Mouse (Mus musculus) CH12.LX (cell line): ENCODE measurements around the gene Thtpa. TPM values are rescaled to one million over a fixed set of nuclear protein-coding genes. Genes with fewer than 3 reads are reported as not detected.

Experiments used
- DNase-seq: peaks from one replicate; pipeline ENCODE4 v3.0.0-alpha.2; 2013; ENCODE audit errors: extremely low read depth
- H3K27ac ChIP-seq: 2 replicates; pipeline ENCODE4 v1.5.1; 2012; ENCODE audit warnings: low read depth, mild to moderate bottlenecking, control low read depth, moderate library complexity; ENCODE audit not compliant: insufficient read depth
- H3K27me3 ChIP-seq: replicated peaks from 2 replicates; pipeline ENCODE3; 2012; ENCODE audit warnings: inconsistent platforms
- H3K36me3 ChIP-seq, 2 experiments: replicated peaks in 1 of 2; 2 replicates each; pipeline versions ENCODE3 to v1.6.1; 2012; ENCODE audit warnings: inconsistent platforms in 1 of 2, low read length in 1 of 2, mild to moderate bottlenecking in 1 of 2, mixed read lengths in 1 of 2, moderate library complexity in 1 of 2; ENCODE audit not compliant: control insufficient read depth in 1 of 2, insufficient read depth in 1 of 2
- H3K4me1 ChIP-seq, 2 experiments: 2 replicates each; pipeline ENCODE4 v1.6.1; 2012; ENCODE audit warnings: inconsistent platforms in 1 of 2, moderate library complexity in 1 of 2; ENCODE audit not compliant: insufficient read depth in 2 of 2, control insufficient read depth in 1 of 2
- H3K4me2 ChIP-seq: 2 replicates; pipeline ENCODE4 v1.6.1; 2012; ENCODE audit warnings: low read depth, mild to moderate bottlenecking, control low read depth; ENCODE audit not compliant: poor library complexity, insufficient read depth, severe bottlenecking
- H3K4me3 ChIP-seq, 3 experiments: fragments of 150-350 bp in 1 of 3; sonication (generic) in 1 of 3; replicated peaks in 1 of 3; 2 replicates each; pipeline versions ENCODE3 to v1.5.1; 2011 to 2012; ENCODE audit warnings: low read depth in 2 of 3, low read length in 2 of 3, mild to moderate bottlenecking in 2 of 3, moderate library complexity in 2 of 3, control low read depth in 1 of 3, improper control_type of control experiment in 1 of 3, inconsistent platforms in 1 of 3, mixed read lengths in 1 of 3; ENCODE audit not compliant: poor library complexity in 1 of 3
- H3K79me2 ChIP-seq: replicated peaks from 2 replicates; pipeline ENCODE4 v1.6.1; 2012; ENCODE audit warnings: mild to moderate bottlenecking, moderate library complexity; ENCODE audit not compliant: control insufficient read depth, poor library complexity, insufficient read depth, severe bottlenecking; ENCODE audit errors: extremely low read depth
- H3K9ac ChIP-seq: 2 replicates; pipeline ENCODE4 v1.6.1; 2012; ENCODE audit warnings: low read depth, mild to moderate bottlenecking, control low read depth, moderate library complexity; ENCODE audit not compliant: insufficient read depth
- H3K9me3 ChIP-seq: replicated peaks from 2 replicates; pipeline ENCODE3; 2012; ENCODE audit warnings: low read length, inconsistent platforms, mixed read lengths
- CHD2 ChIP-seq: IDR thresholded peaks from 2 replicates; pipeline ENCODE4 v1.6.1; 2011; ENCODE audit warnings: low read length, improper control_type of control experiment
- CTCF ChIP-seq, 2 experiments: IDR thresholded peaks in 1 of 2; conservative IDR thresholded peaks in 1 of 2; 2 replicates each; pipeline ENCODE4 v1.5.1; 2011 to 2012; ENCODE audit warnings: low read depth in 2 of 2, low read length in 2 of 2, improper control_type of control experiment in 1 of 2, inconsistent platforms in 1 of 2, mild to moderate bottlenecking in 1 of 2, moderate library complexity in 1 of 2
- E2F4 ChIP-seq: IDR thresholded peaks from 2 replicates; pipeline ENCODE4 v1.6.1; 2011; ENCODE audit warnings: low read depth, low read length, improper control_type of control experiment; ENCODE audit not compliant: insufficient replicate concordance
- ELF1 ChIP-seq: IDR thresholded peaks from 2 replicates; pipeline ENCODE4 v1.6.1; 2014; ENCODE audit warnings: low read depth, mild to moderate bottlenecking, inconsistent platforms, low read length, improper control_type of control experiment
- EP300 ChIP-seq: IDR thresholded peaks from 2 replicates; pipeline ENCODE4 v1.6.1; 2011; ENCODE audit warnings: low read length, improper control_type of control experiment
- ETS1 ChIP-seq: conservative IDR thresholded peaks from 2 replicates; pipeline ENCODE4 v1.6.1; 2012; ENCODE audit warnings: low read depth, mild to moderate bottlenecking, inconsistent platforms, low read length, improper control_type of control experiment, moderate library complexity
- GABPA ChIP-seq: IDR thresholded peaks from 2 replicates; pipeline ENCODE4 v1.6.1; 2012; ENCODE audit warnings: low read depth, low read length, improper control_type of control experiment, inconsistent platforms; ENCODE audit not compliant: insufficient replicate concordance
- IRF4 ChIP-seq: IDR thresholded peaks from 2 replicates; pipeline ENCODE4 v1.6.1; 2014; ENCODE audit warnings: low read depth, mild to moderate bottlenecking, inconsistent platforms, low read length, improper control_type of control experiment
- JUN ChIP-seq: IDR thresholded peaks from 2 replicates; pipeline ENCODE4 v1.6.1; 2011; ENCODE audit warnings: low read depth, mild to moderate bottlenecking, low read length, improper control_type of control experiment, moderate library complexity; ENCODE audit not compliant: insufficient read depth
- KAT2A ChIP-seq: IDR thresholded peaks from 2 replicates; pipeline ENCODE4 v1.6.1; 2012; ENCODE audit warnings: low read length, improper control_type of control experiment, inconsistent platforms; ENCODE audit not compliant: insufficient replicate concordance
- MXI1 ChIP-seq: IDR thresholded peaks from 2 replicates; pipeline ENCODE4 v1.6.1; 2011; ENCODE audit warnings: mild to moderate bottlenecking, low read depth, low read length, improper control_type of control experiment
- MYC ChIP-seq: IDR thresholded peaks from 2 replicates; pipeline ENCODE4 v1.6.1; 2011; ENCODE audit warnings: low read depth, mild to moderate bottlenecking, improper control_type of control experiment, low read length
- NELFE ChIP-seq: IDR thresholded peaks from 2 replicates; pipeline ENCODE4 v1.6.1; 2011; ENCODE audit warnings: low read depth, low read length, improper control_type of control experiment
- POLR2AphosphoS2 ChIP-seq: IDR thresholded peaks from 2 replicates; pipeline ENCODE4 v1.6.1; 2011; ENCODE audit warnings: low read depth, low read length, improper control_type of control experiment
- RAD21 ChIP-seq: IDR thresholded peaks from 2 replicates; pipeline ENCODE4 v1.6.1; 2011; ENCODE audit warnings: low read depth, mild to moderate bottlenecking, low read length, improper control_type of control experiment, moderate library complexity
- SMC3 ChIP-seq: IDR thresholded peaks from 2 replicates; pipeline ENCODE4 v1.6.1; 2011; ENCODE audit warnings: low read depth, low read length, improper control_type of control experiment
- UBTF ChIP-seq: IDR thresholded peaks from 2 replicates; pipeline ENCODE4 v1.6.1; 2012; ENCODE audit warnings: low read depth, mild to moderate bottlenecking, inconsistent platforms, low read length, improper control_type of control experiment, moderate library complexity
- ZC3H11A ChIP-seq: IDR thresholded peaks from 2 replicates; pipeline ENCODE4 v1.6.1; 2012; ENCODE audit warnings: low read depth, mild to moderate bottlenecking, inconsistent platforms, low read length, improper control_type of control experiment
- dilution Hi-C: fragments of 300-500 bp; cut with MboI; formaldehyde crosslinking; loops from 2 replicates; pipeline ENCODE4 v1.14.3; 2020; ENCODE audit warnings: low sequenced_read_pairs; ENCODE audit not compliant: extremely low pct_unique_long_range_greater_than_20kb, extremely low pct_ligation_motif_present
- in situ Hi-C: fragments of 300-500 bp; cut with MboI; formaldehyde crosslinking; loops from 3 replicates; pipeline ENCODE4 v1.14.3; 2019; ENCODE audit warnings: low sequenced_read_pairs, low pct_ligation_motif_present, low pct_unique_long_range_greater_than_20kb, mixed read lengths
- polyA plus RNA-seq: library from polyadenylated mRNA; unstranded; fragments of >175 nt; gene quantifications from 2 replicates; pipeline ENCODE4 v1.2.1, GENCODE M21; 2012; ENCODE audit warnings: low read depth; ENCODE audit not compliant: insufficient read length
- total RNA-seq, 2 experiments: library from RNA; depleted of rRNA; stranded (reverse); fragments of 300-350 nt in 1 of 2; fragments of >200 nt in 1 of 2; gene quantifications; 2 replicates each; pipeline ENCODE4 v1.2.3; 2012 to 2014

Thtpa gene
- total and polyA plus RNA-seq, 3 experiments: 4.0 to 9.4 (median 6.7) TPM

DNA sequence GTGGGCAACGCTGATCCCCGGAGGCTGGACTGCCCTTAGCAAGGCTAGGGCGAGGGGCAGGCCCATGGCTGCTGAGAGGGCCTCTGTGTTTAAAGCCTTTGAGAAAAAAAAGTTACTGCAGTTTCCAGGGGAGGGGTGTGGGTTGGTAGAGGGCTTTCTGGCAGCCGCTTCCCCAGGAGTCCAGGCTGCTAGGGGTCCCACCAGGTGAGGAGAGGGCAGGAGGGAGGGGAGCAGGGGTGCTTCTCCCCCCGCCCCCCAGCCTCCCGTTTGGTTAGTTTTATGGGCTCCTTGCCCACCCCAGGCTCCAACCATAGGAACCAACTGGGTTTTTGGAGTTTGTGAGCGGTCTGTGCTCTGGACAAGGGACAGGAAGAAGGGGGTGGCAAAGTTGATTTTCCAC lies 32.7 kb upstream of the Thtpa start:
- in situ Hi-C loops: no loop called here
- Histone ChIP-seq H3K4me3 (no peak overlapping the region), H3K36me3 (peaks cover 0 to 2% of the 10 kb centered on the region in 2 experiments), H3K27me3 (peaks cover 14% of the 10 kb centered on the region), H3K79me2 (no peaks in the 10 kb centered on the region), H3K9ac (no peak overlapping the region), H3K27ac (no peak overlapping the region), H3K4me2 (no peak overlapping the region), H3K9me3 (no peaks in the 10 kb centered on the region), H3K4me1 (peaks cover 5 to 16% of the 10 kb centered on the region in 2 experiments; a peak in 2 of 4 replicates)
- no peak for DNase-seq
- no peak for TF ChIP-seq SMC3
- TF ChIP-seq UBTF: no peak
- no peak for TF ChIP-seq MYC
- no peak for TF ChIP-seq CHD2
- no peak for TF ChIP-seq EP300
- dilution Hi-C loops: no loop called here

GRCm38 (mm10) chr14:55062626-55063025 lies 32.0 kb upstream of the Thtpa start:
- Histone ChIP-seq H3K4me1 (peaks cover 5 to 16% of the 10 kb centered on the region in 2 experiments; a peak in 2 of 4 replicates), H3K27ac (no peak overlapping the region), H3K4me2 (no peak overlapping the region), H3K36me3 (peaks cover 0 to 2% of the 10 kb centered on the region in 2 experiments), H3K27me3 (peaks cover 7% of the 10 kb centered on the region), H3K79me2 (no peaks in the 10 kb centered on the region), H3K9me3 (no peaks in the 10 kb centered on the region), H3K9ac (no peak overlapping the region), H3K4me3 (no peak overlapping the region)
- in situ Hi-C loops: no loop called here
- dilution Hi-C loops: no loop called here
- DNase-seq: no peak
- TF ChIP-seq ELF1 (no peak), MYC (no peak), ETS1 (no peak), CHD2 (no peak), CTCF (conservative IDR thresholded peaks at IDR 0.05 in 1 of 2, IDR thresholded peaks at IDR 0.05 in 1 of 2; ENCODE audit: low read depth in 2 of 2, low read length in 2 of 2) (no peak), RAD21 (no peak), POLR2AphosphoS2 (no peak), JUN (no peak), GABPA (no peak), KAT2A (no peak), UBTF (no peak), ZC3H11A (no peak), IRF4 (no peak), MXI1 (no peak), E2F4 (no peak), NELFE (no peak)
